Mouse (Mus musculus) cortical plate, adult 2 months (tissue): ENCODE results near the gene Slc19a3.

Experiments used
- CTCF ChIP-seq: fragments of 200-500 bp; IDR thresholded peaks from 2 replicates; pipeline ENCODE4 v1.5.1; 2011; ENCODE audit warnings: mild to moderate bottlenecking, control low read depth, low read length; ENCODE audit not compliant: insufficient read depth; ENCODE audit errors: extremely low read depth
- POLR2A ChIP-seq: fragments of 200-500 bp; IDR thresholded peaks from 2 replicates; pipeline ENCODE4 v1.6.1; 2011; ENCODE audit warnings: mild to moderate bottlenecking, low read length, control low read depth; ENCODE audit not compliant: insufficient read depth; ENCODE audit errors: extremely low read depth

- TF ChIP-seq POLR2A (no peak), CTCF (no peak)
Measured at GRCm38 (mm10) chr1:82986738-82987137, 51.5 kb downstream of the Slc19a3 start.
